Mouse (Mus musculus) heart, postnatal 0 days (tissue): Measurements from ENCODE around the gene Jarid2.

ENCODE experiments used
- CTCF ChIP-seq: IDR thresholded peaks from 2 replicates; pipeline ENCODE4 v1.5.1; 2016; ENCODE audit warnings: antibody characterized with exemption, control low read depth, low read depth
- EP300 ChIP-seq: IDR thresholded peaks from 2 replicates; pipeline ENCODE4 v1.6.1; 2016; ENCODE audit warnings: antibody characterized with exemption, low read depth

- no peak for TF ChIP-seq CTCF
- no peak for TF ChIP-seq EP300
These were observed 187.9 kb downstream of the Jarid2 start for GRCm38 (mm10) chr13:44917202-44917601.
